Mouse (Mus musculus) heart, postnatal 25 days (tissue): ENCODE results near the gene Abi1. TPM values are rescaled to one million over a fixed set of nuclear protein-coding genes. Genes with fewer than 3 reads are reported as not detected.
A peak's percentile ranks its signal among the peaks of the same experiment; 100 is the strongest.
"Not testable (repeated sequence)": the region's sequence is repeated elsewhere in the genome, so short reads cannot be mapped to it uniquely, and the experiment has no call there.

ENCODE experiments used
- DNase-seq: peaks from one replicate; pipeline ENCODE4 v3.0.0; 2022; ENCODE audit warnings: low spot score
- intact Hi-C: fragments of 180-260 bp; cut with DNase I; formaldehyde crosslinking; loops from one replicate; pipeline ENCODE4 v1.15.1; 2025
- total RNA-seq, 2 experiments: library from RNA; stranded (reverse); gene quantifications; 2 replicates each; pipeline ENCODE4 v1.2.3; 2021

The Abi1 gene
- total RNA-seq, result 10 to 100 TPM; 23.2 to 25.9 TPM

GRCm38 (mm10) chr2:23040001-23040646 lies at the start of gene Abi1:
TSS of gene Abi1 (minus strand) at chr2:23040241.
- intact Hi-C loops, result no loop called here
- DNase-seq, result peak; percentile 90

GRCm38 (mm10) chr2:23084540-23084939 lies 44.5 kb upstream of the Abi1 start:
- no peak for DNase-seq
- intact Hi-C loops, result no loop called here

GRCm38 (mm10) chr2:23078588-23078987 lies 38.5 kb upstream of the Abi1 start:
- no peak for DNase-seq
- intact Hi-C loops, result no loop called here

- no peak for DNase-seq
- intact Hi-C loops, result no loop called here
These were observed 37.7 kb upstream of the Abi1 start for GRCm38 (mm10) chr2:23077693-23078092.

GRCm38 (mm10) chr2:23076783-23077182 lies 36.7 kb upstream of the Abi1 start:
- DNase-seq, result no peak

GRCm38 (mm10) chr2:23075846-23076245 lies 35.8 kb upstream of the Abi1 start:
- DNase-seq, result no peak
- intact Hi-C loops, result no loop called here

More at GRCm38 (mm10) chr2:23076783-23077182, 36.7 kb upstream of the Abi1 start:
- intact Hi-C loops, result no loop called here

GRCm38 (mm10) chr2:23071406-23071805 lies 31.4 kb upstream of the Abi1 start:
- intact Hi-C loops, result no loop called here
- no peak for DNase-seq

GRCm38 (mm10) chr2:23070491-23070890 lies 30.4 kb upstream of the Abi1 start:
- intact Hi-C loops, result no loop called here
- no peak for DNase-seq

GRCm38 (mm10) chr2:23068894-23069744 lies 29.1 kb upstream of the Abi1 start:
- intact Hi-C loops, result loop anchor here (1.0 to 10.0 kb wide), 3 partner anchors 30 to 174 kb away; partner anchors contain the start of gene Pdss1
- DNase-seq, result peak; percentile 91

GRCm38 (mm10) chr2:23068370-23068737 lies 28.3 kb upstream of the Abi1 start:
- DNase-seq, result no peak
- intact Hi-C loops, result loop anchor here (1.0 to 10.0 kb wide), 3 partner anchors 29 to 174 kb away; partner anchors contain the start of gene Pdss1

- peak; percentile 92 for DNase-seq
- intact Hi-C loops, result loop anchor here (1.0 to 10.0 kb wide), 3 partner anchors 28 to 173 kb away; partner anchors contain the start of gene Pdss1
These were observed 27.7 kb upstream of the Abi1 start, which contains the start of gene Acbd5 for GRCm38 (mm10) chr2:23067552-23068369. TSS of gene Acbd5 (plus strand) at chr2:23068167.

GRCm38 (mm10) chr2:23052523-23052922 lies 12.5 kb upstream of the Abi1 start:
- peak; percentile 20 for DNase-seq
- intact Hi-C loops, result no loop called here

- DNase-seq, result no peak
- intact Hi-C loops, result no loop called here
These were observed 11.8 kb upstream of the Abi1 start for GRCm38 (mm10) chr2:23051890-23052289.

GRCm38 (mm10) chr2:23048006-23048405 lies 8.0 kb upstream of the Abi1 start:
- intact Hi-C loops, result no loop called here
- DNase-seq, result no peak

- DNase-seq, result no peak
- intact Hi-C loops, result no loop called here
These were observed 5.7 kb upstream of the Abi1 start for GRCm38 (mm10) chr2:23045703-23046102.

GRCm38 (mm10) chr2:23042189-23042588 lies 2.1 kb upstream of the Abi1 start:
- no peak for DNase-seq
- intact Hi-C loops, result no loop called here

GRCm38 (mm10) chr2:23041457-23041856 lies 1.4 kb upstream of the Abi1 start:
- intact Hi-C loops, result no loop called here
- DNase-seq, result no peak

- DNase-seq, intact Hi-C loops: not testable (repeated sequence)
These were observed 649 bp upstream of the Abi1 start for GRCm38 (mm10) chr2:23040690-23041089.

- DNase-seq, result peak; percentile 39
- intact Hi-C loops, result loop anchor here (1.0 to 10.0 kb wide), 3 partner anchors 29 to 145 kb away; partner anchors contain the start of genes Acbd5 and Pdss1
These were observed 700 bp downstream of the Abi1 start for GRCm38 (mm10) chr2:23039082-23040000.
